Mouse (Mus musculus) common myeloid progenitor, adult 5-6 weeks (primary cell): Measurements from ENCODE around the gene Snapc4. TPM values are rescaled to one million over a fixed set of nuclear protein-coding genes. Genes with fewer than 3 reads are reported as not detected.

ENCODE experiments used
- ATAC-seq: replicated peaks from 2 replicates; pipeline ENCODE4 v1.8.0; 2016; ENCODE audit warnings: low read depth, mild to moderate bottlenecking, moderate TSS enrichment, inconsistent platforms; ENCODE audit not compliant: poor library complexity, severe bottlenecking
- total RNA-seq: library from RNA; stranded (forward); fragments of 200-1000, 187-1606 nt; gene quantifications from 2 replicates; pipeline ENCODE4 v1.2.3, GENCODE M21; 2017

Gene Snapc4
- total RNA-seq, 1 experiment from 2014 or later: 45.1 TPM

DNA sequence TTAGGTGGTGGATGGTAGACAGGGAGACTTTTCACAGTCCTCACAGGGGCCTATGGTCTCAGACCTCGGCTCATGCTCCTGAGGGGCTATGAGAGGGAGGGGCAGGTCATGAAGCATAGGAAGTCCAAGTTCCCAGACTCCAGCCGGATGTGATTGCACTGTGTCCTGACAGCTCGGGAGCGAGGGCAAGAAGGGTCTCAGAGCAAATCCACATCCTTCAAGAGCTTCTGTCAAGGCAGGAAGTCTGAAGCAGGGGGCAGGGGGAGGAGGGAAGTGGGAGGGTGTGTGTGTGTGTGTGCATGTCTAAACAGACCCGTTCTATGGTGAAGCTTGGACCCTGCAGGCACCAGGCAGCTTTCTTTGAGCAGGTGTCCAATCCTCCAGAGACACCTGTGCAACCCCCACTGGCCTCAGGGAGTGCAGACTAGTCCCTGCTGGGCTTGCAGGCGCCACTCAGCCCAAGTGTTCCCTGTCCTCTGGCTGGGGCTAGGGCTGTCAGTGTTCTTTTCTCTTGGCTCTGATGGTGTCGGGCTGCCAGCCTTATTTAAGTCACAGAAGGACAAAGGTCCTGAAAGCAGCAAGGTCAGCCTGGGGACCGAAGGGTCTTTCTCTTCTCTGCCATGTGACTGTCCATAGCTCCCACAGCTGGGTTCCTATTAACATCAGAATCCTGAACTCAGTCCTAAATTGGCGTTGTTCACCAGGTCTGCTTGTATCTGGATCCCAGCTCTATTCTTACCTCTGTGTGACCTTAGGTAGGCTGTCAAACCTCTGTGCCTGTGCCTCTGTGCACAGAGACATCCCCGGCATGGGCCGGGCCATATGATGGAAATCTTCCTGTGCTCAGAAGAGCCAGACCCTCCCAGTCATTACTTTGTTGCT lies 37.6 kb downstream of the Snapc4 start:
- no peak for ATAC-seq

DNA sequence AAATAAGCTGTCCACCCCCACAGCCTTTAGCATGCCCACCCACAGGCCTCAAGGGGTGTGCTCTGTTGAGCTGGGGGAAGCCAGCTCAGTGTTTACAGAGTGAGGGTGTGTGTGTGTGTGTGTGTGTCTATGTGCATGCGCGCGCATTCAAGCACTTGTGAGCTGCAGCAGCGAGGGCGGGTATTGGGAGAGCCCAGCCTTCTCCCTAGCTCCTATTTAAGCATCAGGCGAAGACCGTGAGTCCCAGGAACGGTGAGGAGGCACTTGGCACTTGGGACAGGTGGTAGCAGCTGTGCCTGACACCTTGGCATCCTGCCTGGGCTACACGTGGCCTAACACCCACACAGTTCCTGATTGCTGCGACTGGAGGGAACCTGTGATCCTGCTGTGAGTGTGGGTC lies 38.4 kb downstream of the Snapc4 start:
- no peak for ATAC-seq

DNA sequence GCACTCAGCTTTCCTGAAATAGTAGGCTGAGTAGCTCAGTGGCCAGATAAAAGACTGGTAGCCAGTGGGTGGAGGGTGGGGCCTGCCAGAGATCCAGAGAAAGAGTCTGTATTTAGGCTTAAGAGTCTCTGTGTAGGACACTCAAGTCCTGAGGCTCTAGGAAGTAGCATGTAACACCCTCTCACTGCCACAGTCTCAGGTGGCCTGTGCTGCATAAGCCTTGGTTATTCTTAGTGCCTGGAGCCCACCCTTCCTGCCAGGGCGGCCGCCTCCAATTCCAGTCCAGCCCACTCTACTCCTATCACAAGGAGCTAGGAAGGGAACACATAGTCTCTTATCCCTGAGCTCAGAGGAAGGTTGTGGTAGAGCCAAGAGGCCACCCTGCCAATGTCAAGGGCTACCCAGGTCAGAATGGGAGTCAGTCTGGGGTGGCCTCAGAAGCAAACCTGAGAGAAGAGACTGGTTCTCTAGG lies 38.9 kb downstream of the Snapc4 start:
- ATAC-seq: no peak

DNA sequence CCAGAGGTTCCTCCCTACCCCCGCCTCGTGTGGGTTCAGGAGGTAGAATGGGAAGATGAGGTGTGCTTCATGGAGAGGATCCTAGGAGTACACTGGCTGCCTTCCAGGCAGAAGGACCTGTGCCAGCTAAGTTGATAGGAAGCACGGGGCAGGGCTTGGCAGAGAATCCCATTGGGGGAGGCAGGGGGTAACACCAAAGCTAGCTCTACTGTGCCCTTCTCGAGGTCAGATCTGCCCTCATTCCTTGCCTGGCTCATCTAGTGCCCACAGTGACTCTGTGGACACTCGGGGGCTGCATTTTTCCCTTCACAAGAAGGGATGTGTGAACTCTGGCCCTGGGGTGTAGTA lies 41.3 kb downstream of the Snapc4 start:
- ATAC-seq: no peak

DNA sequence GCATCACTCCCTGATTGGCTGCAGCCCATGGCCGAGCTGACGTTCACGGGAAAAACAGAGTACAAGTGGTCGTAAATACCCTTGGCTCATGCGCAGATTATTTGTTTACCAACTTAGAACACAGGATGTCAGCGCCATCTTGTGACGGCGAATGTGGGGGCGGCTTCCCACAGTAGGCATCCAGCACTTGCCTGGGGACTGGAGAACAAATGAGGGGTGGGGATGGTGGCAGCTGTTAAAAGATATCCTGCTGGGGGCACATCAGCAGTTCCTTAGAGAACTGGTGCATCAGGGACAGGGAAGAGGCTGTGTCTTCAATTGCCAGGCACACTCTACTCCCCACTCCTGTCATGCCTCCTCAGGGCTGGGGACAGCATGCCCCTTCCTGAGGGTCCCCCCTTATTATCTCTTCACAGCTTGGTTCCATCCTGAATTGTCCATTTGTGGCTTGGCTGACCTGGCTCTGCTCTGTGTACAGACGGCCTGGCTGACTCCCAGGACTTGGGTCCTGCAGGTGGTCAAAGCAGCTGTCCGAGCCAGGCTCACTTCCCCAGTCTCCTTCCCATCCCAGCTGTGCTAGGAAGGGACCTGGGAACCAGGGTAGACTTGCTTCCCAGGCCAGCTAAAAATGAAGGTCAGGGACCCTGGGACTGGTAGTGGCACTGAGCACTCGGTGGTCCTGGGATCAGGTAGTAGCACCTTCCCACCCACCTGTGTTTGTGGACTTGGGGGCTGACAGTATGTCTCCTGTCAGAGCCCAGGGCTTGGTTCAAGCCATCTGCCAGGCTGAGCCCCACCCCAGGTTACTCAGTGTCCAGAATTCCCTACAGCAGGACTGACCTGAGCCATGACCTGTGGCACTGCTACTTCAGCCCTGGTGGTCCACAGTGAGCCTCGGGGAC lies 41.9 kb downstream of the Snapc4 start:
- no peak for ATAC-seq

DNA sequence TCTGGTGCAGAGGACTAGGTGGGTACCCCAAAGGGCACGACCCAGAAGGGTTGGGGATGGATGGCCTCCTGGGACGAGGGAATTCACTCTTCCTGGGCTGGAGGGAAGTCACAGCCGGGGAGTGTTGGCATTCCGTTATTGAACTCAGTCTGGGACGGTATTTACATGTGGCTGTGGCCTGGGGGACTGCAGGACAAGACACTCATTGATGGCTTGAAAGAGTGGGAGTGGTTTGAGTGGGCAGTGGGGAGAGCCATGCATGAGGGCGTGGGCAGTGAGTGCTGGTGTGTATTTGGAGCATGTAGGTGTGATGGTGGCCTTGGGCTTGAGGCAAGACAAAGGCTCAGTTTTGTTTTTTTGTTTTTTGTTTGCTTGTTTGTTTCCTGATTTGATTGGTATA lies 49.8 kb downstream of the Snapc4 start:
- ATAC-seq: no peak

DNA sequence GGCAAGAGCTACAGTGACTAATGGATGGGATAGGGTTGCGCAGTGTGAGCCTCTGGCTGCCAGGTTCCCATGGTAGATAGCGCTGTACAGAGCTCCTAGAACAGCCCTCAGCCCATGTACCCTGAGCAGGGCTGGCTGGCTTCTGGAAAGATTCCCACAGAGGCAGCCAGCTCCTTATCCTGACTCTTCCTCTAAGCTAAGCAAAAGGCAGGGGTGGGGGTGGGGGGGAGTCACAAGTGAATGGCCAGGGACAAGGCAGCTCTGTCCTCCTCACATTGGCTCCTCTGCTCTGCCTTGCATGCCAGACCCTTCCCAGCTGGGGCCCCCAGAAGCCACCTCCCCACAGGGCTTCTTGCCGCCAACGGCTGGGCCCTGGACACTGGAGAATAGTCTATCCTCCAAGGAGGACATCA lies 50.4 kb downstream of the Snapc4 start:
- ATAC-seq: no peak

DNA sequence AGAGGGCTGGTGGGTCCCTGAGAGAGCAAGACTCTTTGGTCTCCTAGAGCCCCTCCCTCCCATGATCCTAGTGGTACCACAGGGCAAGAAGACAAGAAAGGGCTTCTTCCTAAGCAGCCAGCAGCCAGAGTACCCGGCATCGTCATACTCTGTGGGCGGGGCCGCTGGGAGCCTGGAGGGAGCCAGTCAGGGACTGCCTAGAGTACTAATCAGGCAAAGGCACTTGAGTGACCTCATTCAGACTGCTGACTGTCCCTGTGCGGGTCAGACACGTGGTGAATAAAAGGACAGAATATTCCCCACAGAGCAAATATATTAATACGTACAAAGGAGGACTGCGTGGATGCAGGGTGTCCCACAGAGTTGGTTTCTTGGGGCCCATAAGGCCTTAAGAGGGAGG lies 51.1 kb downstream of the Snapc4 start:
- ATAC-seq: no peak

DNA sequence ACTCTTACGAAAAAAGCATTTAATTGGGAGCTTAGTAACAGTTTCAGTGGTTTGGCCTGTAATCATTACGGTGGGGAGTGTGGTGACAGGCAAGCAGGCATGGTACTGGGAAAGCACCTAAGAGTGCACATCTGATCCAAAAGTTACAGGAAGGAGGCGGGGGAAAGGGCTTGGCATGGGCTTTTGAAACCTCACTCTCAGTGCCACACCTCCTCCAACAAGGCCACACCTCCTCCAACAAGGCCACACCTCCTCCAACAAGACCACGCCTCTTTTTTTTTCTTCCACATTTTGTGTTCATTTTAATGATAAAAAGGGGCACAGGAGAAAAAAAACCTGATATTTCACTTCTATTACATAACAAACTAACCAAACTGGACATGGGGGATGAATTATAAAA lies 52.6 kb downstream of the Snapc4 start:
- peak; percentile 63 for ATAC-seq

DNA sequence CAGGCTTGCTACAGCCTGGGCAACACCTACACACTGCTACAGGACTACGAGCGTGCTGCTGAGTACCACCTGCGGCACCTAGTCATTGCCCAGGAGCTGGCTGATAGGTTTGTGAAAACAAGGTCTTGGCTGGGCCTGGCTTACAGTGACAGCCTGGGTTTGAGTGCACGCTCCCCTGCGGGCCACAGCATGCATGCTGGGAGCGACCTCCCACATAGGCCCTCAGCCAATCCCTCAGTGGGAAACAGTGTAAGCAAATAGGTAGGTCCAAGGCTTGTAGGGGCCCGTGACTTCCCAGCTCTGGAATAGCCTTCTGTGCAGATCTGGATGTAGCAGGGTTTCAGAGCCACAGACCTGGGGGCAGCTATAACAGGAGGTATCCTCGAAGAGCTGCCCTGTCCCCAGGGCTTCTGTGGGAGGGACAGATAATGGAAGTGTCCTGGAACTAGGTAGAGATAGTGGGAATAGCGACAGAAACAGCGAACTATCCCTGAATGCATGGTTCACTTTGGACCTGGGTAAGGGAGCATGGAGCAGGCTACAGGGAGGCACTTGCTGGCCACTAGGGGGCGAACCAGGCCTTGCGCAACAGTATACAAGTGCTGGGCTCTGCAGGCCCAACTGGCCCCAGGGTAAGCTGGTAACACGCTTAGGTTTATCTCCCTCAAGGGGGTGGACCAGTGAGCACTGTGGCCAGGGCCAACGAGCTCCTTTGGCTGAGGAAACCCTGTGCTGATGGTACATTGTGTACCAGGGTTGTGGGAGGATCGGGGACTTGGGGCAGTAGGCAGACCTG lies 54.9 kb downstream of the Snapc4 start:
- peak; percentile 77 for ATAC-seq

DNA sequence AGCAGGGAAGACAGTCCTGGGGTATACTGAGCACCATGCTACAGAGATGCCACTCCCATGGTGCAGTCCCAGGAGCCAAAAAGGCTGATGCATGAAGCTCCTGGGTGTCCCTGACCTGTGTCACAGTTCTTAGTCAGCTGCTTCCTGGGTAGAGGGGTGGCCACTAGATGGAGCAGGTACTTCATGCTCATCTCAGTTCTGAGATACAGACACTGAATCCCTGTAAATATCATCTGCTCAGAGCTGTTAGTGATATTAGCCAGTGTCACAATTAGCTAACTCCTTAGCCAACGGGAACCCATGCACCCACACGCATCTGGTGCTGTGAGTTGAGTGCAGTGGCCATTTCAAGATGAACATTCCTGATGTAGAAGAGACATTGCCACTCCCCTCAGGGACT lies 55.5 kb downstream of the Snapc4 start:
- no peak for ATAC-seq

DNA sequence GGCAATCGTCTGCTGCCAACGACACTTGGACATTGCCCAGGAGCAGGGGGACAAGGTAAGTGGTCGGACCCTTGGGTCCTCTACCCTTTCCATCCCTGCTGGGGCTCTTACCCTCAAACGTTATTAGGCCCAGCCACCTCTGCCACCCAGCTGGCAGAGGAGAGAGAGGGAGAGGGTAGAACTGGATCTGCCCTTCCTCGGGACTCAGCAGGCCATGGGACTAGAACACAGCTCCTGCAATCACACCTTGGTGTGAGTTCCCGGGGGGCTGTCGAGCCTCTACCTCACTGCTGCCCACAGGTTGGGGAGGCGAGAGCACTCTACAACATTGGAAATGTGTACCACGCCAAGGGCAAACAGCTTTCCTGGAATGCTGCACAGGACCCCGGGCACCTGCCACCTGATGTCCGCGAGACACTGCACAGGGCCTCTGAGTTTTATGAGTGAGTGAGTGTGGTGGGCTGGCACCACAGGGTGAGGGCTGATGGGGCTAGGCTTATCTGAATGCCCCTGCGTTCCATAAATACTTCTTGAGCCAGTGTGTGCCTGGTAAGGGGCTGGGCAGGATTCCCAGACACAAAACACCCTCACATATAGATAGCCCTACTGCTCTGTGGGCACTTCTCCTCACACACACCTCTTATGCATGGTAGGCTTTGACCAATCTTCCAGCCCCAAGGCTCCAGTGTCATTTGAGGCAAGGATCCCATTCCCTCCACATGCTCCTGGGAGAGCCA lies 56.7 kb downstream of the Snapc4 start:
- ATAC-seq: no peak

DNA sequence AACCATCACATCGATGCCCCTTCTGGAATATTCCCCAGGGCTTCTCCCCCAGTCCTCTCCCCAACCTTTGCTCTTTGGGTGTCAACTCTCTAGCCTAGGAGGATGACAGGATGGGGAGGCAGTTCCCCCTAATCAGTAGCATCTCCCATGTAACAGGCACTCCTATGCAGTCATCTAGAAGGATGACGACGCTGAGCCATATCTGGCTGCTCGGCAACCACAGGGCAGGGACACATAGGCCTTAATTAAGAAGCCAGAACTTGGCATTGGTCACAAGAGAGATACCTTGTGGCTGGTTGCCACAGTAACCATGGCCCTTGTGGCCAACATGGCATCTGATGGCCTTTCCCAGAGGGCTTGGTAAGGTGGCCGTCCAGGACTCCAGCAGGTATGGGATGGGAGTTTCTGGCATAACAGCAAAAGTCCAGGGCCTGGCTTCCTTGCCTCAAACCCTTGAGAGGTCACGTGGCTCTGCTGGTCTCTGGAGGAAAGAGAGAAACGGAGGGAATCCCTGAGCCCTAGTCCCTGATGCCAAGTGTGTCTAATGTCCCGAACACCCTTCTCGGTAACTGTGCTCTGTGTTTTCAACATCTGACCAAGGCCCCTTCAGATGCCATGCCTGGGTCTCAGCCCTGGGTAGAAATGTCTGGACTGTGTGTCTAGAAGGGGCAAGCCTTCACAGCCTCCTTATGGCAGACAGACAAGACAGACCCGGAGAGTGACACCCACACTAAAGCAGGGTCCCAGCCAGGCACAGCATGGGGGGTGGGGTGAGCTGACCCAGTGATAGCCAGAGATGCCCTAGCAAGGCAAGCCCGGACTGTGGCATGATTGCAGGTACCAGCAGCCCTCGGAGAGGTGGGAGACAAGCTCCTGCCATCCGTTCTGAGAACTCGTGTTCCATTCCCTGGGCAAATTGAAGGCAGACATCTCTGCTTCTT lies 59.9 kb downstream of the Snapc4 start:
- no peak for ATAC-seq

DNA sequence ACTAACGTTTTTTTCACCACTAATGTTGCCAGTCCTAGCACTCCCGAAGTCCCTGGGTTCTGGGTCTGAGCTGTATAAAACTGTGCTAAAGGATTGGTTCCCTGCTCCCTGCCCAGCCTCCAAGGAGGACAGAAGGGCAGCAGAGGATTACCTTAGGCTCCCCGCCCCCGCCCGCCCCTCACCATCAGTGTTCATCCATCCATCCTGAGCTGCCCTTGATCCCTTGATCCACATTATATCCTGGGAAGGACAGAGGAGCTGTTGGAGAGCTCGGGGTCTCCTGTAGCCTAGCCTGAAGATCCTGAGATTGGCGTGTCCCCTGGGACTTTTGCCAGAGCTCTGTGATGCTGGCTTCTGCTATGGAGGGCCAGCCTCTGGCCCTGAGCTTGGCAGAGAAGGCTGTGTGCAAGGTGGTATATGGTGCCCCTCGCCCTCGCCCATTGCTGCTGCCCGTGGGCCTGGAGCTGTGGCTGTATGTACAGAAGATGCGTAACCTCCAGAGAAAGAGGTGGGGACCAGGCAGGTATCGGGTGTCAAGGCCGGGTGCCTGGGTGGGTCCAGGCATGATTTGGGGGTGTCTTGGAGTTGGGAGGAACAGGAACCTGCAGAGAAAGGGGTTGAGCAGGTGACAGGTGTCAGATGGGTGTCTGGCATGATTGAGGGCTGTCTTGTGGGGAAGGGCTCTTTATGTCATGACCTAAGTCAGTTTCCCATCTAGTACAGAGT lies 60.8 kb downstream of the Snapc4 start:
- ATAC-seq: no peak

DNA sequence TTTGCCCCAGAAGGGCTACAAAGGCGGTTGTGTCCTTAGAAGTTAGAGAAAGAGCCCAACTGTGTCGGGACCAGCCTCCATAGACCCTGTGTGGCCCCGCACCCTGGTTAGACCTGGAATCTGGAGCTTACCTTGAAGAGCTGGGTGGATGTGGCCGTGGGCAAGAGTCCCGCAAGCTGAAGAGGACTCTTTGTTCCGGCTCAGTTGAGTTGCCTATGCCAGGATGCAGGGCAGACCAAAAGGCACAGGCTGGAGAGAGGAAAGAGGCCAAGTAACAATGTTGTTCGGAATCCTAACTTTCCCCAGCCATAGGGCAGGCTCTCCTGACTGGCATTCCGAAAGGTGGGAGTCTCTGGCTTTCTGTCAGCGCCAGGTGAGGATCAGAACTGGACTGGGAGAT lies 61.3 kb downstream of the Snapc4 start:
- ATAC-seq: no peak

DNA sequence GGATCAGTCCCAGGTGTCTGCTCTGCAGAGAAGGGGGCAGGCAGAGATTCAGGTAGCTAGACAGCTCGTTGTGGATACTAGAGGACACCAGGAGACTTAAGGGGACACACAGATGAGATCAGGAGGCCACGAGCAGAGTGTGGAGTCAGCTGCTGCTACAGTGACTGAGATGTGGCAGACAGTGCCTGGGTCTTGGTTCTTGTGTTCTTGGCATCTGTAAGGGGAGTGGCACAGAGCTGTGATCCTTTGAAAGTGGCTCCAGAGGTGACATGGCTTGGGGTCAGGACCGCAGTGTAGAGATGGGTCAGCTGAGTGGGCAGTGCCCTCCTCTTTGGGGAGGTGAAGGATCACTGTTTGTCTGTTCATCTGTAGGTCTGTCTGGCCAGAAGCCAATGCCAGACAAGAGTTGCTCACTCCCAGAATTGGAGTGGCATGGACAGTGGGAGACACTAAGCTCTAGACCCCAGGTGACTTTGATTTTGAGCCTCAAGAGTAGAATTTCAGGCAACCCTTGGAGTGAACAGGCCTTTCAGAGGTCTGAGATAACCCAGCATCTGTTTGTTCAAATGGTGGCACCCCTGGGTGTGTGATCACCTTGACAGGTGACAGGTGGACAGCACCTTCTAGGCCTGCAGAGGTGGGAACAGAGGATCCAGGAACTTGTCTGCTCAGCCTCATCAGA lies 62.3 kb downstream of the Snapc4 start:
- no peak for ATAC-seq

DNA sequence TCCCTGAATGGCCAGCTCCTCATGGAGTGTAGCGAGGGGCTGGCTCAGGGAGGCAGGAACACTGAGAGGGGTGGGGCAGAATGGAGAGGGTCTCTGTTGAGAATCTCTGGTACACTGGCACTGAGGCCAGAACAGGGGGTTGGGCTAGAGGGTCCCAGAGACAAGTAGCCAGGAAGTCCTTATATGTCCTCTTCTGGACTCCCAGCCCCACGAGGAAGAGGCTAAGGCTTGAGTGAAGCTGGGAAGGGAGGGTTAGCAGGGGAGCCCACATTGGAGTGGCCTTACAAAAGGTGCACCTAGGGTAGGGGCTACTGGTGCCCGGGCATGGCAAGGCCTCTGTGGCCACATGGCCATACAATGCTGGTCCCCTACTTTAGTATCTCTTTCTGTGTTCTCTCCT lies 63.1 kb downstream of the Snapc4 start:
- no peak for ATAC-seq
